Mouse (Mus musculus) E14TG2a.4 (cell line): ENCODE results near the gene Pxdn.

Experiments
- H3K27me3 ChIP-seq: 2 replicates; pipeline ENCODE4 v1.6.1; 2014; ENCODE audit warnings: low read length, control low read depth; ENCODE audit not compliant: insufficient read depth
- H3K36me3 ChIP-seq: 2 replicates; pipeline ENCODE4 v1.6.1; 2014; ENCODE audit warnings: low read length, control low read depth; ENCODE audit not compliant: insufficient read depth
- H3K4me1 ChIP-seq: replicated peaks from 2 replicates; pipeline ENCODE4 v1.6.1; 2014; ENCODE audit warnings: low read depth, low read length, control low read depth
- H3K4me3 ChIP-seq: replicated peaks from 2 replicates; pipeline ENCODE4 v1.5.1; 2014; ENCODE audit warnings: mild to moderate bottlenecking, low read length
- H3K9me3 ChIP-seq: 2 replicates; pipeline ENCODE4 v1.6.1; 2014; ENCODE audit warnings: low read length, control low read depth
- CTCF ChIP-seq: conservative IDR thresholded peaks from 2 replicates; pipeline ENCODE4 v1.5.1; 2014; ENCODE audit warnings: low read length
- NANOG ChIP-seq: IDR thresholded peaks from 2 replicates; pipeline ENCODE4 v1.6.1; 2014; ENCODE audit warnings: borderline replicate concordance, low read length, mixed read lengths
- POU5F1 ChIP-seq: IDR thresholded peaks from 2 replicates; pipeline ENCODE4 v1.6.1; 2014; ENCODE audit warnings: low read length, borderline replicate concordance

Gene Pxdn

GRCm38 (mm10) chr12:30036569-30037055, 99.2 kb downstream of the Pxdn start:
- Histone ChIP-seq H3K4me3 (no peak overlapping the region), H3K36me3 (no peaks in the 10 kb centered on the region), H3K9me3 (no peaks in the 10 kb centered on the region), H3K4me1 (no peaks in the 10 kb centered on the region), H3K27me3 (no peaks in the 10 kb centered on the region)
- TF ChIP-seq NANOG (no peak), POU5F1 (no peak), CTCF (no peak)

GRCm38 (mm10) chr12:30039565-30039964, 102.2 kb downstream of the Pxdn start:
- Histone ChIP-seq H3K4me3 (no peak overlapping the region), H3K4me1 (no peaks in the 10 kb centered on the region), H3K27me3 (no peaks in the 10 kb centered on the region), H3K9me3 (no peaks in the 10 kb centered on the region), H3K36me3 (no peaks in the 10 kb centered on the region)
- TF ChIP-seq NANOG (no peak), POU5F1 (no peak), CTCF (peak; percentile 64)

DNA sequence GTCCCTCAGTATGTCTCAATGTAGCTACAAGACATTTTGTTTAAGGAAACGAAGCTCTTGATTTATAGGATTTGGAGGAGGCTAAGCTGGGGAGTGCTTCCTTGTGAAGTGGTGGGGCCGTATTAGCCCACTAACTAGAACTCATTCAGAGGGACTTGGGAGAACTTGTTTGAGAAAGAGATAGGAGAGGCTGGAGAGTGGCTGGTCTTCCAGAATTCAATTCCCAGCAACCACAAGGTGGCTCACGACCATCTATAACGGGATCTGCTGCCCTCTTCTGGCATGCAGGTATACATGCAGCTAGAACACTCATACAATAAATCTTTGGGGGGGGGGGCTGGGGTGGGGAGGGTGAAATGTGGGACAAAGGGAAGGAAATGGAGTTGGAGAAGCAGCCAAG, 102.7 kb downstream of the Pxdn start:
- no peaks in the 10 kb centered on the region for H3K4me1 ChIP-seq
- no peak overlapping the region for H3K4me3 ChIP-seq
- H3K9me3 ChIP-seq, result no peaks in the 10 kb centered on the region
- no peaks in the 10 kb centered on the region for H3K27me3 ChIP-seq
- no peaks in the 10 kb centered on the region for H3K36me3 ChIP-seq
- TF ChIP-seq NANOG, result no peak
- TF ChIP-seq POU5F1, result no peak
- TF ChIP-seq CTCF, result 0 out of 2 replicates have a peak, but pooled peaks have one; percentile 7

- H3K4me3 ChIP-seq, result no peak overlapping the region
- H3K9me3 ChIP-seq, result peaks cover 8% of the 10 kb centered on the region
- no peaks in the 10 kb centered on the region for H3K4me1 ChIP-seq
- no peak for TF ChIP-seq CTCF
- peaks cover 4% of the 10 kb centered on the region; the same call in 1 of the 2 replicates for H3K27me3 ChIP-seq
- H3K36me3 ChIP-seq, result no peaks in the 10 kb centered on the region
Measured at GRCm38 (mm10) chr12:30048848-30049247, 111.4 kb downstream of the Pxdn start.

GRCm38 (mm10) chr12:30049818-30050217, 112.4 kb downstream of the Pxdn start:
- TF ChIP-seq POU5F1 (no peak), NANOG (no peak), CTCF (no peak)
- peaks cover 11% of the 10 kb centered on the region for H3K9me3 ChIP-seq
- no peaks in the 10 kb centered on the region for H3K4me1 ChIP-seq
- H3K36me3 ChIP-seq, result no peaks in the 10 kb centered on the region
- peaks cover 4% of the 10 kb centered on the region; the same call in 1 of the 2 replicates for H3K27me3 ChIP-seq
- H3K4me3 ChIP-seq, result no peak overlapping the region

- Histone ChIP-seq H3K27me3 (peaks cover 4% of the 10 kb centered on the region; the same call in 1 of the 2 replicates), H3K4me3 (no peak overlapping the region), H3K4me1 (no peaks in the 10 kb centered on the region), H3K36me3 (no peaks in the 10 kb centered on the region), H3K9me3 (peaks cover 15% of the 10 kb centered on the region)
- no peak for TF ChIP-seq POU5F1
- TF ChIP-seq CTCF, result peak; percentile 44
- no peak for TF ChIP-seq NANOG
Measured at GRCm38 (mm10) chr12:30050235-30050634, 112.8 kb downstream of the Pxdn start.

DNA sequence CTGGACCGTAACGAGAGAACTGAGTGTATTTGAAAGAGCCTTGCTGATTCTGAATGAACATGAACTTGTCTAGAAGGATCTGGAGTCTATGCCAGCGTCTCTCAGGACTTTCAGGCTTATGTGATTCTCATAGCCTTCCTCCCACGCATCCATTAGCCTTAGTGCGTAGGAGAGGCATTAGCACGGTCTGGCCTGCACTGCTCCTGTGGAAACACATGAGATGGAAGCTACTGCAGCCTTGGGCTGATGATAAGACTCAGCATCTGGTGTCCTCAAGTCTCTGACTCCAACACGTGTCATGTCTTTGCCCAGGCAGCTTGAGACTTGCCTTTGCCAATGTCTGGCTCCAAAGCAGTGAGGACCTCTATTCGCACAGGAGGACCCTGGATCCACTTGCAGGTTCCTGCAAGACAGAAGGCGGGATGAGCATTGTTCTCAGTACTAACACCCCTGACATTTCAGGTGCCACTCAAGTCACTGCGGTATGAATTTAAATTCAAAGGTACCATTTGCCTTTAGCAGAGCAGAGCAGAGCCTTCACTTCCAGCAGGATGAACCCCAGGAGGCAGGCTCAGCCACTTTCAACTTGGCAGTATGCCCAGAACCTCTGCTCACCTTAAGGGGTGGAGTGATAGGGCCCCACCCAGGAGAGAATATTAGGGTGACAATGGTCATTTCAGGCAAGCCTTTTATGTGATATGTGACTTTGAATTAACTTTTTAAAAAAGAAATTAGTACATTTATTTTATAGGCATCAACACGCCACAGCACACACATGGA, 117.5 kb downstream of the Pxdn start:
- H3K9me3 ChIP-seq, result peaks cover 15% of the 10 kb centered on the region
- TF ChIP-seq CTCF (no peak), NANOG (no peak), POU5F1 (no peak)
- no peak overlapping the region for H3K4me3 ChIP-seq

GRCm38 (mm10) chr12:30058044-30058443, 120.6 kb downstream of the Pxdn start:
- H3K4me1 ChIP-seq, result no peaks in the 10 kb centered on the region
- H3K27me3 ChIP-seq, result no peaks in the 10 kb centered on the region
- H3K4me3 ChIP-seq, result no peak overlapping the region
- H3K36me3 ChIP-seq, result 0 out of 2 replicates have a peak, but pooled peaks cover 4% of the 10 kb centered on the region
- peaks cover 41% of the 10 kb centered on the region for H3K9me3 ChIP-seq
- TF ChIP-seq CTCF (no peak), NANOG (no peak), POU5F1 (no peak)

More for the DNA sequence above, 117.5 kb downstream of the Pxdn start:
- Histone ChIP-seq H3K27me3 (no peaks in the 10 kb centered on the region), H3K36me3 (no peaks in the 10 kb centered on the region), H3K4me1 (no peaks in the 10 kb centered on the region)
